Mouse (Mus musculus): Measurements from ENCODE around the gene Zdhhc13.

The Zdhhc13 gene

GRCm38 (mm10) chr7:48788348-48788747 lies 455 bp upstream of the Zdhhc13 start:
- no peak for DNase-seq

DNA sequence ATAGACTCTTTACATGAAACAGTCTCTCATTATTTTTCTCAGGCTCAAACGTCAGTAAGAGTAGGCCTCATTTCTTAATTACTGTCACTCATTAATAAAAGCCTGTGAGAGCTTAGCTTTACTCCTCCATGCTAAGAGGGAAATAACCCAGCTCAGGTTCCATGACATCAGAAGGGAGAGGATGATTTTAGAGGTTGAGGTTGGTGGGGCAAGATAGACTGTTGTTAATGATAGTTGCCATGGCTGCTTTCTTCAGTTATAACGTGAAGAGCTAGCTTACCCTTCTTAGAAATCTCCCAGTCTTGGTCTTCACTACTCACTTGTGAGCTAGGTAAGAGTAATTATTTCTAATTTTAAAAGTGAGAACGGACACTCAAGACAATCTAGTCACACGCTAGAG lies 1.3 kb downstream of the Zdhhc13 start:
- DNase-seq = no peak

GRCm38 (mm10) chr7:48791412-48791811 lies 2.6 kb downstream of the Zdhhc13 start:
- no peak for DNase-seq

GRCm38 (mm10) chr7:48795130-48795529 lies 6.3 kb downstream of the Zdhhc13 start:
- DNase-seq = no peak

GRCm38 (mm10) chr7:48803381-48803780 lies 14.6 kb downstream of the Zdhhc13 start:
- no peak for DNase-seq

DNA sequence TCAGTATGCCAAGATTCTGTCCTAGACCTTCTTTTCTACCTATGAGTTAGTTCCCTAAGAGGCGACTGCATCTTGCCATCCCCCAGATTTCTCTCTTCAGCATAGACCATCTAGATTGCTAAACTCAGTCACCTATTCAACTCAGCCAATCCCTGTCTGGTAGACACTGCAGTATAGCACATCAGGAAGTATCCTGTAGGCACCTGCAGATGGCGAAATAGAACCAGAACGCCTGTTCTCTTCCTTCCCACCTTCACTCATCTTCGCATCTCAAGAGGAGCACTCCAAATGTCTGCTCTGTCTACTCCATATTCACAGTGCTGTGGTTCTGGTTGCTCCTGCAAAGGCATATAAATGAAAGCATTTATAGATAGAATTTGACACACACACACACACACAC lies 17.8 kb downstream of the Zdhhc13 start:
- no peak for DNase-seq

DNA sequence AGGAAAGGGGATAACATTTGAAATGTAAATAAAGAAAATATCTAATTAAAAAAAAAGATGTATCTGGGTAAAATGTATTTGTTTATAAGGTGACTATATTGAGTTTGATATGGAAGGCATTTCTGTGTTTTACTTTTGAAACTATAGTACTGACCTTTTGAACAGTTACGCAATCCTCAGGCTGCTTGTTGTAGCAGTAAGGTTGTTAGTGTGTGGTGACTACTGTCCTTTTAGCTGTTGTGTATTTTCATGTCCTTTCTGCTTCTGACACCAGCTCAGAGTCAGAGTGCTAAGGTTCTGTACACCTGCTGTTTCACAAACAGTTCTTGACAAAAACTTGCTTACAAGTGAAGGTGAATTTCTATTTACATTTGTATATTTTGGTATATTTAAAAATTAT lies 21.8 kb downstream of the Zdhhc13 start:
- DNase-seq = no peak

GRCm38 (mm10) chr7:48812358-48812757 lies 23.6 kb downstream of the Zdhhc13 start:
- no peak for DNase-seq

DNA sequence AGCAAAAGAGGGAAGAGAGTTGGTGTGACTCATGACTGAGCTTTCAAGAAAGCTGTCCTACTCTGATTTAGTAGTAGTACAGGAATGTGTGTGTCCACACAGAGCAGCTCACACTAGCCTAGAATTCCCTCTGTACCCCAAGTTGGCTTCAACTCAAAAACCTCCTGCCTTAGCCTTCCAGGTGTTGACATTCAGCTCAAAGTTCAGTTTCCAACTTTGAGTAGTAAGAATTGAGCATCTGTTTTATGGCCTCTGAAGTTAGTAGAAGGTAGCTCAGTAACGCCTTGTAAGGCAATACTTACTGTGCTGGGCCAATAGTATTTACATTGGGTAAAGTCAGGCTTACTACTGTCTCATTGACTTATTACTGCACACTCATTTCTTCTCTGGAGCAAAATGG lies 24.8 kb downstream of the Zdhhc13 start:
- DNase-seq = no peak

DNA sequence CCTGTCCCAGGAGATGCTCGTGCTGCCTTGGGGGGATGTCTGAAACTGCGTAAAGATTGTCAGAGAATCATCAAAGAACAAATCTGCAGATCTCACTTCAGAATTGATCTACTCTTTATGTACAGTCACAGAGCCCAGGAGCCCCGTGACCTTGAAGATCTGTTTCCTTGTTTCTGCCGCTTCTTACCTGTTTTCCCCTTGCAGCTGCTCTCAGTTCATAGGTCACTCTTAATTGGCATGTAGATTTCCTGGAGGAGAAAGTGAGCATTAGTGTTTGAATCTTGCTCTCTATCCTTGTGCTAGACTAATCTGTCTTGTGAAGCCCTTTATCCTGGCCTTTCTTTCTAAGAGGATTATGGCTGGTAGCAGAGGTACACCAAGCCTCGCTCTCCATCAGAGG lies 32.9 kb downstream of the Zdhhc13 start:
- DNase-seq = no peak

DNA sequence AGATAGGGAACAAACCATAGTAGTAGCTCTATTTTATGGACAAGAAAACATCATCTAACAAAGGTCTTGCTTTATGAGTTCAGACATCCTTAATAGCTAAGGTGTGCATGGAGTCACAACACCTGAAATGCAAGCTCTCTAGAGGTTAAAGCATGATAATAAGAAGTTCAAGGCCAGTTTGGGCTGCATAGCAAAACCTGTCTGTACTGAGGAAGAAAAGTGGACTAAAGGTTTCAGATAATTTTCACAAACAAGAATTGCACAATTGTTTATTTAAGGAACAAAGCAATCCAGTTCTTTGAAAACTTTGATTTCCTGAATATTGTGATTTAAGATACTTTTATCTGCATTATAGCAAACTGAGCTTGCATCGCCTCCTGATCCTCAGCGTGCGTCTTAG lies 34.8 kb downstream of the Zdhhc13 start:
- DNase-seq = no peak

DNA sequence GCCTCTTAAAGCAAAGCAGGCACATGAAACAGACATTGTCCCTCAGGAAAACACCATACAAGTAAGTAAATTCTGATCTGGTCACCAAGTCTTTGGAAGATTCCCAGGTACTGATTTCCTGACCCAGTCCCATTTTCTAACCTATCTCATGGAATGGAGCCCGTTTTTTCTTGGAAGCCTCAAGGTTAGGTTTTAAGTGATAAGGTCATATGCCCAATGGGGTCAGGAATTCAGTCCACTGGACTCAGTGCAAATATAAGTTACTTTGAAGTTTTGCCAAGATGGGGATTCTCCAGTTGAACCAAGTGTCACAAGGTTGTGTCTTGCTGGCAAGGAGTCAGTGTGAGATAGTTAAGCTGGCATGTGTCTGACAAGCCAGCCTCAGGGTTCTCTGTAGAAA lies 35.9 kb downstream of the Zdhhc13 start:
- DNase-seq = no peak

DNA sequence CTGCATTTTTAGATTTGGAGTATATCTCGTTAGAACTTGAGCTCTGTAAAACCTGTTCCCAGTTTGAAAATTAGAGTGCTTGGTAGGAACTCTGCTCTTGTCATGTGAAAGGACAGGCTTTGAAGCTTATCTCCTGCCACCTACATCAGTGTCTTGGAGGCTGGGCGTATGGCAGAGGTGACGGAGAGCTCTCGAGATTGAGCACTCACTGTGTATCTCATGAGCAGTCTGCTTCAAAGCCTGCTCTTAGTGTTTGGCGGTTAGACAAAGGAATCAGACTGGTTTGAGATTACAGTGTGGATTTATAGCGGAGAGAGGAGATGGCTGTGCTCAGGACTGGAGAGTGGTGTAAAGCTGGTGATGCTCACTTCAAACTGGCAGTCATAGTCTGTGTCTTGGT lies 36.4 kb downstream of the Zdhhc13 start:
- no peak for DNase-seq

DNA sequence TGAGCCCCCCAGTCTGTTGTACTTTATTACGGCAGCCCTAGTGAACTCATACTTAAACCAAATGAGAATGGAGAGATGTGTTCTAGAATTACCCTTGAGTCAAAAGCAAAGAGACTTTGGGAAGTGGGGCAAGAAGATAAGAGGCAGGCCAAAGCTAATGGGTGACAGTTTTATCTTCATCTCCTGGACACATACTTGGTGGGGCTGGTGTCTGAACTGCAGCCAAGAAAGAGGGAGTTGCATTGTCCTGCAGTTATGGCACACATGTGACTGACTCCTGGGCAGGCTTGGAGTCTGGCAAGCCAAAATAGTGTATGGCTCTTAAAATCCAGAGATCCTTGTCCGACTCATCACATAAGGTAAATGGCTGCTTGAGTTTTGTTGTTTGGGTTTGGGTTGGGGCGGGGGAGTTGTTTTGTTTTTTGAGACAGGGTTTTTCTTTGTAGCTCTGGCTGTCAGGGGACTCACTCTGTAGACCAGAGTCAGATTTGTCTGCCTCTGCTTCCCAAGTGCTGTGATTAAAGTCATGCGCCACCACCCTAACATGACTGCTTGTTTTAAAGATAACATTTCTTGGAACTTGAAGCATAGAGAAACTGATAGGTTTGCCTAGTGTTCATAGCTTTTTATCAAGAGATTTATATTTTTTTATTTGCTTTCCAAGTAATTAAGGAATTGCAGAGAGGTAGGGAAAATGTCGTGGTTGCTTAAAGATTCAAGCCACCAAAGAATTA lies 40.5 kb downstream of the Zdhhc13 start:
- no peak for DNase-seq

DNA sequence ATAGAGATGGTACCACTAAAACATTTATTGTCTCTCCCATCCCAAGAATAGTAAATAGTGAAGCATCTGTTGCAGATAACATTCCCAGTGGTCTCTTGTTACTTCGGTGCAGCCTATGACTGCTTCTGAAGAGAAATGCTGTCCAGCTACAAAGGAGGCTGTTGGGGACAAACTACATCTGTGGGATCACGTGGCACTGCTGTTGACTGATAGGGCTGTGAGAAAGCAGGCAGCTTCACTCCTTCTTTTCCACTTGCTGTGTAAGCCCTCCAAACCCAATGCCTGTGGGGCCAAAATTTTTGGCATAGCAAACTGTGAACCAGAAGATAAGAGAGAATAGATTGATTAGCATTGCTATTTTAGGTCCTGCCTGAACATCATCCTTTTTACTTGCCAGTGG lies 41.6 kb downstream of the Zdhhc13 start:
- no peak for DNase-seq

DNA sequence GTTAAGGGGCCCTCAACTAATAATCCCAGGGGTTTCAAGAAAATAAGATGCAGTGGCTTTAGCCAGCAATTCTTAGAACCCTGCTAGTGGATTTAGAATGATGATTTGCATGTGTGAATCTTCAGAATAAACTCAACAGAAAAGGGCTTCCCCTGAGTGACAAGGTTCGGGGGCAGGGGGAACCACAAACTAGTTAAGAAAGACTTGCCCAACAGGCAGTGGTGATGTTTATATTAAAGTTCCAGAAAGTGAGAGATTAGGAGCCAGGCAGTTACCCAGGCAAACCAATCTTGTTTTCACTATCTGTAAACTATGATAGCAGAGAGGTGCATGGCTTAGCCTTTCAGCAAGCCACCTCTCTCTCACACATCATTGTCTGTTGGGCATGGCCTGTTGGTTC lies 43.9 kb downstream of the Zdhhc13 start:
- no peak for DNase-seq

DNA sequence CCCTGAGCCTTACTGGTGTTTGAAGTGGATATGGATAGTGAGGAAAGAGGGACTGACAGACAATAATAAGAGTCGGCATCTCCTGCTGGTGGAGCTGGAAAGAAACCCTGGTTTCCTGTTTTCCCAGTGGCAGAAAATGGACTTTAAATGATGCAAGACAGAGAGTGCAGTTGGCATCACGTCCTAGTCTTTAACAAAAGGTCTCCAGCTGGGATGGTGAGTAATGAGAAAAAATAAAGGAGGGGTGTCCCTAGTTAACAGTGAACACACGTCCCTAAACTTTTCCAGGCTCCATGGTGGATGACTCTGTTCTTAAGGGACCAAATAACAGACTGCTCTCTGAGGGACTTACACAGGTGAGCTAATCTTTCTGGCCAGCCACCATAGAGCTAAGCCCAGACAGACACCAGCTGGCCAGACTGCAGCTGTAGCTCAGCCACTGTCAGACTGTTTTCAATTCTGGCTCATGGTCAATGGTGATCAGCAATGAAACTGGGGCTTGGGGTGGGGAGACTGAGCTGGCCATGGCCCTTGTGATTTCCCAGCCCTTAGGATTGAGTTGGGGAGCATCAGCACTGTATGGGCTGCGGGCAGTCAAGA lies 45.7 kb downstream of the Zdhhc13 start:
- no peak for DNase-seq

- no peak for DNase-seq
Observed at GRCm38 (mm10) chr7:48834989-48835626, 46.3 kb downstream of the Zdhhc13 start.

- DNase-seq = no peak
Observed at GRCm38 (mm10) chr7:48836949-48837348, 48.1 kb downstream of the Zdhhc13 start.

DNA sequence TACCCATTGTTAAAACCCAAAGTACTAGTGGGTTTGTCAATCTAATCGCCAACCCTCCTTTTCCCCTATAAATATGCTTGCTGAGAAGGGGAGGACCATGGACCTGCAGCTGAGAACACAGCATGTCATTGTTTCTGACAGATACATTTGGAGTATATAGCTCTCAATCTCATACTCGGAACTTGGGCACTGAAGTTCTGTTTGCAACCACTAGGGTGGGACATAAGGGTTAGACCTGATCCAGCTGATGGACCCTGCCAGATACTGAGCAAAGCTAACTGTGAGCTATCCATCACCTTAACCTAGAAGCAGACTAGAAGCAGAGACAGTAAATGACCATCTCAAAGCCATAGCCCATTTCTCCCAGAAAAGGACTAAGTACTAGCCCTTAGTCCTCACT lies 49.6 kb downstream of the Zdhhc13 start:
- no peak for DNase-seq

- DNase-seq = no peak
Observed at GRCm38 (mm10) chr7:48840545-48840944, 51.7 kb downstream of the Zdhhc13 start.

DNA sequence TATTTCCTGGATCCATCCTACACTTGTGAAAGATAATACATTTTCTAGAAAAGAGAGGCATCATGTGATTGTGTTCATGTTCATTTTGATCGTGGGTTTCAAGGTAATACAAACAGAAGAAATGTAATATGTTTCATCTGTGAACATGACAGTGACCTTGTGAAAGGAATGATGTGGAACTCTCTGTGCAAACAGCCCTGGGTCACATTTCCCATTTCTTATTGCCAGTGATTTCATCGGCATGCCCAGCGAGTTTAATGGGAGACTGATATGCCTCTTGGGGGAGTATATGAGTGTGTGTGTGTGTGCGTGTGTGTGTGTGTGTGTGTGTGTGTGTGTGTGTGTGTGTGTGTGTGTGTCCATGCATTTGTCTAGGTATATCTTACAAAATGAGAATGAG lies 52.7 kb downstream of the Zdhhc13 start:
- no peak for DNase-seq

DNA sequence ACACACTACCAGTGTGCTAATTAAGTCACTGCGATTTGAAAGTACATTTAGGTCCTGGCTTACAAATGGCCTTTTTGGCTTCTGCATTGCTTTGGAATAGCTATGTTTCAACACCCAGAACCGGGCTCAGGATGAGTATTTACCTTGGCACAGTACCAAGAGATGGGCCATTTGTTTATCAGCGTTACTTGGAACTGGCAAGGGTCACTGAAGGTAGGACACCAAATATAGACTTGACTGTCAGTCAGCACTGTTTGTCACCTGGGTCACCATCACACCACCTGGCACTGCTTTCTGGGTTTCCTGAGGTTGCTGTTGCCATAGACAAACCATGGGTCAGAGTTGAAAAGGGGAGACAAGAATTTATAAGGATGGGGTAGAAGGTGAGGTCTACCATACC lies 53.5 kb downstream of the Zdhhc13 start:
- no peak for DNase-seq

DNA sequence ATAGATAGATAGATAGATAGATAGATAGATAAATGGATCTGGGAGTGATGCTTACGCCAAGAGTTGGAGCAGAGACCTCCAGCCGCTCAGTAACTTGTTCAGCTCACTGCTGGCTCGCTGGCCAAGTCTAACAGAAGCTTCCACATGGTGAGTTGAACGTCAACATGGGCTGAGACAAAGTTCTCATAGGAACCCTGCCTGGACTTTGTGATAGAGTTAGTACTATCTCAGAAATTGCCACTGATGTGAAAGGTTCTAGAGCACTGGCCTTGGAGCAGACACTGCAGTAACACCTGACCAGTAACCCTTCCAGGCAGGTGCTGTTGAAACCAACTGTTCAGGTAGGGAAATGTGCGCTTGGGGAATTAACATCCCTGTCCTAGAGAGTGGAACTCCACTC lies 54.7 kb downstream of the Zdhhc13 start:
- DNase-seq = no peak

Measured in kidney, adult 11 months (tissue).